Mouse (Mus musculus): ENCODE data around the gene Plpp4.

DNA sequence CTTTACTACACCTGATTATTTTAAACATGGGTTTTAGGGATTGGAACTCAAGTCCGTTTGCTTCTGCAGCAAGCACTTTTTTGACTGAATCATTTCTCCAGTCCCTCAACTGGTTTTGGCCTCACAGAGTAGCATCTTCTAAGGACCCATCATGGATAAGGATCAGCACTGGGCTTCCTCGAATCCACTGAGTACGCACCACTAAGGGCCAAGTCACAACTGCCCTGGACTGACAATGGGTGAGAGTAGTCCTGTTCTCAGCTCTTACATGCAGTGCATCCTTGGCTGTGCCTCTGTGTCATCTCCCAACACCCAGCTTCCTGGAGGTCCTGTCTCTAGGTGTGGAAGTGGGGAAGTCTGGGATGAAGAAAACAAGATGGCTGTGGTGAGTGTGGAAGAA lies 35.2 kb upstream of the Plpp4 start:
- no peak for TF ChIP-seq EP300 (IDR thresholded peaks at IDR 0.05; ENCODE audit: low read depth)
- TF ChIP-seq CTCF (IDR thresholded peaks at IDR 0.05; ENCODE audit: low read depth): no peak
